Mouse (Mus musculus) CH12.LX (cell line): ENCODE results near the gene Dab1.

Source experiments
- BHLHE40 ChIP-seq: IDR thresholded peaks from 2 replicates; pipeline ENCODE4 v1.6.1; 2011; ENCODE audit warnings: mild to moderate bottlenecking, low read depth, low read length, improper control_type of control experiment
- CTCF ChIP-seq, 2 experiments: IDR thresholded peaks in 1 of 2; conservative IDR thresholded peaks in 1 of 2; 2 replicates each; pipeline ENCODE4 v1.5.1; 2011 to 2012; ENCODE audit warnings: low read depth in 2 of 2, low read length in 2 of 2, improper control_type of control experiment in 1 of 2, inconsistent platforms in 1 of 2, mild to moderate bottlenecking in 1 of 2, moderate library complexity in 1 of 2
- RCOR1 ChIP-seq: conservative IDR thresholded peaks from 2 replicates; pipeline ENCODE4 v1.6.1; 2012; ENCODE audit warnings: low read depth, mild to moderate bottlenecking, inconsistent platforms, low read length, improper control_type of control experiment
- TCF12 ChIP-seq: IDR thresholded peaks from 2 replicates; pipeline ENCODE4 v1.6.1; 2014; ENCODE audit warnings: low read depth, mild to moderate bottlenecking, inconsistent platforms, low read length, improper control_type of control experiment

GRCm38 (mm10) chr4:104410922-104411321 lies 791.8 kb downstream of the Dab1 start:
- TF ChIP-seq BHLHE40 (no peak), CTCF (conservative IDR thresholded peaks at IDR 0.05 in 1 of 2, IDR thresholded peaks at IDR 0.05 in 1 of 2; ENCODE audit: low read depth in 2 of 2, low read length in 2 of 2) (no peak), RCOR1 (no peak), TCF12 (no peak)
